Mouse (Mus musculus): ENCODE measurements at regions not wholly inside any gene's neighbourhood (a gene's known extent, or its start where the extent isn't known, plus 50 kb on each side); places are given as distances from the start of the nearest gene placed in this dataset.

DNA sequence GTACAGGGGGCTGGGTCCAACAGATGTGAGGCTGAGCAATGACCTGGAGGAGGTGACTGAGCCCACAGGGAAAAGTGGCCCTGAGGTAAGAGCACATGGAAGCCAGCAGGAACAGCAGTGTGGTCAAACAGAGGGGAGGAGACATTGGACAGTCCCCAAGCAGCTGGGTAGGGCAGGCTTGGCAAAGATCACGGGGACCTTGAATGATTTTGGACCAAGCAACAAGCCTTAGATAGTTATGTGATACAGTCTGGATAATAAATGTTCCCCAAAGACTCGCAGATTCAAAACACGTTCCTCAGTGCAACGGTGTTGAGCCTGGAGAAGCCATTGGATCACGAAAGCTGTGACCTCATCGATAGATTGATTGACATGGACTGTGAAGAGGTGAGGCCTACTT, 64.8 kb upstream of the Aldh1b1 start:
- no peaks in the 10 kb centered on the region for H3K27me3 ChIP-seq (ENCODE audit: control insufficient read depth, insufficient read depth, low read depth, low read length)
- no peak overlapping the region for H3K4me3 ChIP-seq (ENCODE audit: low read length)
- no peak overlapping the region for H3K4me2 ChIP-seq (ENCODE audit: low read depth, low read length)
- H3K36me3 ChIP-seq (ENCODE audit: control insufficient read depth, insufficient read depth, low read length): no peaks in the 10 kb centered on the region
- no peak overlapping the region for H3K27ac ChIP-seq (ENCODE audit: low read length)
- no peak overlapping the region for H3K9ac ChIP-seq (ENCODE audit: low read length)
- WGBS: 92% methylated on average over 6 of the region's 6 CpGs
- H3K4me1 ChIP-seq (replicated peaks; ENCODE audit: control insufficient read depth, insufficient read depth, low read length): peaks cover 2% of the 10 kb centered on the region; the same call in 1 of the 2 replicates
- no peak for ATAC-seq (ENCODE audit: low read depth)
- H3K9me3 ChIP-seq (ENCODE audit: control insufficient read depth, low read length): no peaks in the 10 kb centered on the region

- 30% methylated on average over 14 of the region's 14 CpGs for WGBS
- H3K4me3 ChIP-seq (ENCODE audit: low read length): no peak overlapping the region
- no peak overlapping the region for H3K27ac ChIP-seq (ENCODE audit: low read length)
- 0 out of 2 replicates have a peak, but pooled peaks cover 2% of the 10 kb centered on the region for H3K4me1 ChIP-seq (replicated peaks; ENCODE audit: control insufficient read depth, insufficient read depth, low read length)
- H3K36me3 ChIP-seq (ENCODE audit: control insufficient read depth, insufficient read depth, low read length): no peaks in the 10 kb centered on the region
- H3K9me3 ChIP-seq (ENCODE audit: control insufficient read depth, low read length): no peaks in the 10 kb centered on the region
- H3K4me2 ChIP-seq (ENCODE audit: low read depth, low read length): no peak overlapping the region
- H3K9ac ChIP-seq (ENCODE audit: low read length): no peak overlapping the region
- H3K27me3 ChIP-seq (ENCODE audit: control insufficient read depth, insufficient read depth, low read depth, low read length): no peaks in the 10 kb centered on the region
- peak; percentile 73; the same call in 1 of the 2 replicates for ATAC-seq (ENCODE audit: low read depth)
Measured at GRCm38 (mm10) chr4:45730862-45731831, 67.7 kb upstream of the Aldh1b1 start.

- Histone ChIP-seq H3K36me3 (ENCODE audit: control insufficient read depth, insufficient read depth, low read length) (no peaks in the 10 kb centered on the region), H3K4me1 (replicated peaks; ENCODE audit: control insufficient read depth, insufficient read depth, low read length) (peaks cover 6% of the 10 kb centered on the region; the same call in 1 of the 2 replicates)
- no peak for ATAC-seq (ENCODE audit: low read depth)
Measured at GRCm38 (mm10) chr4:45729801-45730200, 69.0 kb upstream of the Aldh1b1 start.

GRCm38 (mm10) chr4:45728825-45729224, 70.0 kb upstream of the Aldh1b1 start:
- H3K4me3 ChIP-seq (ENCODE audit: low read length): no peak overlapping the region
- no peaks in the 10 kb centered on the region for H3K36me3 ChIP-seq (ENCODE audit: control insufficient read depth, insufficient read depth, low read length)
- no peak overlapping the region for H3K9ac ChIP-seq (ENCODE audit: low read length)
- no peaks in the 10 kb centered on the region for H3K27me3 ChIP-seq (ENCODE audit: control insufficient read depth, insufficient read depth, low read depth, low read length)
- H3K9me3 ChIP-seq (ENCODE audit: control insufficient read depth, low read length): no peaks in the 10 kb centered on the region
- ATAC-seq (ENCODE audit: low read depth): no peak
- no peak overlapping the region for H3K4me2 ChIP-seq (ENCODE audit: low read depth, low read length)
- H3K4me1 ChIP-seq (replicated peaks; ENCODE audit: control insufficient read depth, insufficient read depth, low read length): peaks cover 6% of the 10 kb centered on the region; the same call in 1 of the 2 replicates
- H3K27ac ChIP-seq (ENCODE audit: low read length): no peak overlapping the region
- 61% methylated on average over 4 of the region's 4 CpGs for WGBS

More at GRCm38 (mm10) chr4:45729801-45730200, 69.0 kb upstream of the Aldh1b1 start:
- Histone ChIP-seq H3K4me3 (ENCODE audit: low read length) (no peak overlapping the region), H3K27me3 (ENCODE audit: control insufficient read depth, insufficient read depth, low read depth, low read length) (no peaks in the 10 kb centered on the region), H3K4me2 (ENCODE audit: low read depth, low read length) (no peak overlapping the region), H3K27ac (ENCODE audit: low read length) (no peak overlapping the region), H3K9ac (ENCODE audit: low read length) (no peak overlapping the region), H3K9me3 (ENCODE audit: control insufficient read depth, low read length) (no peaks in the 10 kb centered on the region)
- 72% methylated on average over 4 of the region's 4 CpGs for WGBS

GRCm38 (mm10) chr4:45727915-45728314, 70.9 kb upstream of the Aldh1b1 start:
- H3K9me3 ChIP-seq (ENCODE audit: control insufficient read depth, low read length): no peaks in the 10 kb centered on the region
- H3K4me1 ChIP-seq (replicated peaks; ENCODE audit: control insufficient read depth, insufficient read depth, low read length): peaks cover 6% of the 10 kb centered on the region; the same call in 1 of the 2 replicates
- no peak overlapping the region for H3K9ac ChIP-seq (ENCODE audit: low read length)
- WGBS: 83% methylated on average over 5 of the region's 5 CpGs
- no peaks in the 10 kb centered on the region for H3K36me3 ChIP-seq (ENCODE audit: control insufficient read depth, insufficient read depth, low read length)
- no peak for ATAC-seq (ENCODE audit: low read depth)
- H3K27ac ChIP-seq (ENCODE audit: low read length): no peak overlapping the region
- H3K4me2 ChIP-seq (ENCODE audit: low read depth, low read length): no peak overlapping the region
- no peak overlapping the region for H3K4me3 ChIP-seq (ENCODE audit: low read length)
- H3K27me3 ChIP-seq (ENCODE audit: control insufficient read depth, insufficient read depth, low read depth, low read length): no peaks in the 10 kb centered on the region

- H3K4me3 ChIP-seq (ENCODE audit: low read length): no peak overlapping the region
- H3K9me3 ChIP-seq (ENCODE audit: control insufficient read depth, low read length): no peaks in the 10 kb centered on the region
- no peak overlapping the region for H3K27ac ChIP-seq (ENCODE audit: low read length)
- H3K9ac ChIP-seq (ENCODE audit: low read length): no peak overlapping the region
- H3K27me3 ChIP-seq (ENCODE audit: control insufficient read depth, insufficient read depth, low read depth, low read length): no peaks in the 10 kb centered on the region
- H3K4me1 ChIP-seq (replicated peaks; ENCODE audit: control insufficient read depth, insufficient read depth, low read length): peaks cover 6% of the 10 kb centered on the region; the same call in 1 of the 2 replicates
- H3K4me2 ChIP-seq (ENCODE audit: low read depth, low read length): no peak overlapping the region
- 56% methylated on average over 9 of the region's 9 CpGs for WGBS
- ATAC-seq (ENCODE audit: low read depth): no peak
- H3K36me3 ChIP-seq (ENCODE audit: control insufficient read depth, insufficient read depth, low read length): no peaks in the 10 kb centered on the region
Measured at GRCm38 (mm10) chr4:45727474-45727873, 71.3 kb upstream of the Aldh1b1 start.

- no peak for ATAC-seq (ENCODE audit: low read depth)
- Histone ChIP-seq H3K4me3 (ENCODE audit: low read length) (no peak overlapping the region), H3K4me1 (replicated peaks; ENCODE audit: control insufficient read depth, insufficient read depth, low read length) (peaks cover 6% of the 10 kb centered on the region; the same call in 1 of the 2 replicates), H3K36me3 (ENCODE audit: control insufficient read depth, insufficient read depth, low read length) (no peaks in the 10 kb centered on the region), H3K27me3 (ENCODE audit: control insufficient read depth, insufficient read depth, low read depth, low read length) (no peaks in the 10 kb centered on the region), H3K9me3 (ENCODE audit: control insufficient read depth, low read length) (no peaks in the 10 kb centered on the region), H3K9ac (ENCODE audit: low read length) (no peak overlapping the region), H3K27ac (ENCODE audit: low read length) (no peak overlapping the region), H3K4me2 (ENCODE audit: low read depth, low read length) (no peak overlapping the region)
- WGBS: 86% methylated on average over 5 of the region's 5 CpGs
Measured at GRCm38 (mm10) chr4:45726783-45727182, 72.0 kb upstream of the Aldh1b1 start.

DNA sequence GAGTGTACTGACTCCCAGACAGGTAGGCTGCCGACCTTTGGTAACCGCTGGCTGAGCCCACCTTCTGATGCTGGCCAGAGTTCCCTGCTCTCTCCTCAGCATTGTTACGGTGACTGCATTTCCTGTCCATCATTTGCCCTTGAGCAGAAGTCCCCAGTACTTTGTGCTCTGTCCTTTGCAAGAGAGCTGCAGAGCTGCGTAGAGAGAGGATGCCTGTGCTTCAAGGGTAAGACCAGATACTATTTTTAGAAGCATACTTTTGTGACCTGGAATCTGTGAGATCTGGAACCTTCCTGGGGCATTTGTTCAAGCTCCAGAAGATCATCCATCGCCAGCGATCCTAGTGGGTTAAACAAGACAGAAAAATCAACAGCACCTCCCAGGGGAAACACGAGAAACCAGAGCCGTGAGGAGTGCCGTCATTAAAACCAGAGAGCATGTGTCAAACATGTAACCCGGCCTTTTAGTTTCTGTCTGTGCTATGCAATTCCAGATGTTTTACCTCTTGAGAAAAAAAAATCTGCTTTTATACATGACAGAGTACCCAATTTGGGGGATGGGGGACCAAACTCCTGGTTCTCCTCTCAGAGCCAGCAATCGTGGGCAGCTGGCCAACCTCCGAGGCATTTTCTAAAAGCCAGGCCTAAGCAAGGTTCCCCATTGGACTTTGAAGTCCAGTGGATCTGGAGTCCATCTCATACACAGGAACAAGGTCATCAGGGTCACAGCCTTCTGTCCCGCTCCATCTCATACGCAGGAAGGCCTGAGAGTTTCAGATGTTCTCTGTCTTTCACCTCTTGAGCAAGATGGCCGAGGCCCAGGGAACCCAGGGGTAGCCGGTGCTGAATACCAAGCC, 73.5 kb upstream of the Aldh1b1 start:
- no peak for ATAC-seq (ENCODE audit: low read depth)

GRCm38 (mm10) chr4:45720352-45720751, 78.5 kb upstream of the Aldh1b1 start:
- 31% methylated on average over 5 of the region's 5 CpGs for WGBS

More for the DNA sequence above, 73.5 kb upstream of the Aldh1b1 start:
- no peak overlapping the region for H3K27ac ChIP-seq (ENCODE audit: low read length)
- H3K4me1 ChIP-seq (replicated peaks; ENCODE audit: control insufficient read depth, insufficient read depth, low read length): peaks cover 6% of the 10 kb centered on the region; the same call in 1 of the 2 replicates
- H3K4me2 ChIP-seq (ENCODE audit: low read depth, low read length): no peak overlapping the region
- 53% methylated on average over 16 of the region's 16 CpGs for WGBS
- H3K4me3 ChIP-seq (ENCODE audit: low read length): no peak overlapping the region
- H3K36me3 ChIP-seq (ENCODE audit: control insufficient read depth, insufficient read depth, low read length): no peaks in the 10 kb centered on the region
- H3K9ac ChIP-seq (ENCODE audit: low read length): no peak overlapping the region
- H3K27me3 ChIP-seq (ENCODE audit: control insufficient read depth, insufficient read depth, low read depth, low read length): no peaks in the 10 kb centered on the region
- H3K9me3 ChIP-seq (ENCODE audit: control insufficient read depth, low read length): no peaks in the 10 kb centered on the region

More at GRCm38 (mm10) chr4:45720352-45720751, 78.5 kb upstream of the Aldh1b1 start:
- H3K4me2 ChIP-seq (ENCODE audit: low read depth, low read length): no peak overlapping the region
- H3K4me3 ChIP-seq (ENCODE audit: low read length): no peak overlapping the region
- no peaks in the 10 kb centered on the region for H3K27me3 ChIP-seq (ENCODE audit: control insufficient read depth, insufficient read depth, low read depth, low read length)
- no peaks in the 10 kb centered on the region for H3K9me3 ChIP-seq (ENCODE audit: control insufficient read depth, low read length)
- ATAC-seq (ENCODE audit: low read depth): no peak
- H3K9ac ChIP-seq (ENCODE audit: low read length): no peak overlapping the region
- H3K4me1 ChIP-seq (replicated peaks; ENCODE audit: control insufficient read depth, insufficient read depth, low read length): peaks cover 3% of the 10 kb centered on the region; the same call in 1 of the 2 replicates
- no peak overlapping the region for H3K27ac ChIP-seq (ENCODE audit: low read length)
- no peaks in the 10 kb centered on the region for H3K36me3 ChIP-seq (ENCODE audit: control insufficient read depth, insufficient read depth, low read length)

Measured in lung, embryonic 16.5 days (tissue).